Mouse (Mus musculus) CH12.LX (cell line): ENCODE data around the gene Retreg3. TPM values are rescaled to one million over a fixed set of nuclear protein-coding genes. Genes with fewer than 3 reads are reported as not detected.

Experiments used
- DNase-seq: peaks from one replicate; pipeline ENCODE4 v3.0.0-alpha.2; 2013; ENCODE audit errors: extremely low read depth
- H3K27ac ChIP-seq: 2 replicates; pipeline ENCODE4 v1.5.1; 2012; ENCODE audit warnings: low read depth, mild to moderate bottlenecking, control low read depth, moderate library complexity; ENCODE audit not compliant: insufficient read depth
- H3K27me3 ChIP-seq: replicated peaks from 2 replicates; pipeline ENCODE3; 2012; ENCODE audit warnings: inconsistent platforms
- H3K36me3 ChIP-seq, 2 experiments: replicated peaks in 1 of 2; 2 replicates each; pipeline versions ENCODE3 to v1.6.1; 2012; ENCODE audit warnings: inconsistent platforms in 1 of 2, low read length in 1 of 2, mild to moderate bottlenecking in 1 of 2, mixed read lengths in 1 of 2, moderate library complexity in 1 of 2; ENCODE audit not compliant: control insufficient read depth in 1 of 2, insufficient read depth in 1 of 2
- H3K4me1 ChIP-seq, 2 experiments: 2 replicates each; pipeline ENCODE4 v1.6.1; 2012; ENCODE audit warnings: inconsistent platforms in 1 of 2, moderate library complexity in 1 of 2; ENCODE audit not compliant: insufficient read depth in 2 of 2, control insufficient read depth in 1 of 2
- H3K4me2 ChIP-seq: 2 replicates; pipeline ENCODE4 v1.6.1; 2012; ENCODE audit warnings: low read depth, mild to moderate bottlenecking, control low read depth; ENCODE audit not compliant: poor library complexity, insufficient read depth, severe bottlenecking
- H3K4me3 ChIP-seq, 3 experiments: fragments of 150-350 bp in 1 of 3; sonication (generic) in 1 of 3; replicated peaks in 1 of 3; 2 replicates each; pipeline versions ENCODE3 to v1.5.1; 2011 to 2012; ENCODE audit warnings: low read depth in 2 of 3, low read length in 2 of 3, mild to moderate bottlenecking in 2 of 3, moderate library complexity in 2 of 3, control low read depth in 1 of 3, improper control_type of control experiment in 1 of 3, inconsistent platforms in 1 of 3, mixed read lengths in 1 of 3; ENCODE audit not compliant: poor library complexity in 1 of 3
- H3K79me2 ChIP-seq: replicated peaks from 2 replicates; pipeline ENCODE4 v1.6.1; 2012; ENCODE audit warnings: mild to moderate bottlenecking, moderate library complexity; ENCODE audit not compliant: control insufficient read depth, poor library complexity, insufficient read depth, severe bottlenecking; ENCODE audit errors: extremely low read depth
- H3K9ac ChIP-seq: 2 replicates; pipeline ENCODE4 v1.6.1; 2012; ENCODE audit warnings: low read depth, mild to moderate bottlenecking, control low read depth, moderate library complexity; ENCODE audit not compliant: insufficient read depth
- H3K9me3 ChIP-seq: replicated peaks from 2 replicates; pipeline ENCODE3; 2012; ENCODE audit warnings: low read length, inconsistent platforms, mixed read lengths
- CHD1 ChIP-seq: IDR thresholded peaks from 2 replicates; pipeline ENCODE4 v1.6.1; 2012; ENCODE audit warnings: low read depth, low read length, improper control_type of control experiment, inconsistent platforms
- CHD2 ChIP-seq: IDR thresholded peaks from 2 replicates; pipeline ENCODE4 v1.6.1; 2011; ENCODE audit warnings: low read length, improper control_type of control experiment
- E2F4 ChIP-seq: IDR thresholded peaks from 2 replicates; pipeline ENCODE4 v1.6.1; 2011; ENCODE audit warnings: low read depth, low read length, improper control_type of control experiment; ENCODE audit not compliant: insufficient replicate concordance
- ELF1 ChIP-seq: IDR thresholded peaks from 2 replicates; pipeline ENCODE4 v1.6.1; 2014; ENCODE audit warnings: low read depth, mild to moderate bottlenecking, inconsistent platforms, low read length, improper control_type of control experiment
- EP300 ChIP-seq: IDR thresholded peaks from 2 replicates; pipeline ENCODE4 v1.6.1; 2011; ENCODE audit warnings: low read length, improper control_type of control experiment
- ETS1 ChIP-seq: conservative IDR thresholded peaks from 2 replicates; pipeline ENCODE4 v1.6.1; 2012; ENCODE audit warnings: low read depth, mild to moderate bottlenecking, inconsistent platforms, low read length, improper control_type of control experiment, moderate library complexity
- HCFC1 ChIP-seq: IDR thresholded peaks from 2 replicates; pipeline ENCODE4 v1.6.1; 2012; ENCODE audit warnings: low read depth, mild to moderate bottlenecking, inconsistent platforms, low read length, improper control_type of control experiment
- JUN ChIP-seq: IDR thresholded peaks from 2 replicates; pipeline ENCODE4 v1.6.1; 2011; ENCODE audit warnings: low read depth, mild to moderate bottlenecking, low read length, improper control_type of control experiment, moderate library complexity; ENCODE audit not compliant: insufficient read depth
- JUND ChIP-seq: conservative IDR thresholded peaks from 2 replicates; pipeline ENCODE4 v1.6.1; 2011; ENCODE audit warnings: low read depth, low read length, improper control_type of control experiment
- KAT2A ChIP-seq: IDR thresholded peaks from 2 replicates; pipeline ENCODE4 v1.6.1; 2012; ENCODE audit warnings: low read length, improper control_type of control experiment, inconsistent platforms; ENCODE audit not compliant: insufficient replicate concordance
- MAFK ChIP-seq: IDR thresholded peaks from 2 replicates; pipeline ENCODE4 v1.6.1; 2011; ENCODE audit warnings: low read length, improper control_type of control experiment; ENCODE audit not compliant: insufficient replicate concordance
- MAX ChIP-seq: IDR thresholded peaks from 2 replicates; pipeline ENCODE4 v1.6.1; 2011; ENCODE audit warnings: low read length, improper control_type of control experiment
- MAZ ChIP-seq: IDR thresholded peaks from 2 replicates; pipeline ENCODE4 v1.6.1; 2012; ENCODE audit warnings: low read depth, mild to moderate bottlenecking, inconsistent platforms, low read length, improper control_type of control experiment, moderate library complexity
- MEF2A ChIP-seq: IDR thresholded peaks from 2 replicates; pipeline ENCODE4 v1.6.1; 2014; ENCODE audit warnings: low read depth, mild to moderate bottlenecking, inconsistent platforms, low read length, improper control_type of control experiment, borderline replicate concordance
- MYC ChIP-seq: IDR thresholded peaks from 2 replicates; pipeline ENCODE4 v1.6.1; 2011; ENCODE audit warnings: low read depth, mild to moderate bottlenecking, improper control_type of control experiment, low read length
- RCOR1 ChIP-seq: conservative IDR thresholded peaks from 2 replicates; pipeline ENCODE4 v1.6.1; 2012; ENCODE audit warnings: low read depth, mild to moderate bottlenecking, inconsistent platforms, low read length, improper control_type of control experiment
- SIN3A ChIP-seq: IDR thresholded peaks from 2 replicates; pipeline ENCODE4 v1.6.1; 2012; ENCODE audit warnings: low read length, improper control_type of control experiment, inconsistent platforms
- SMC3 ChIP-seq: IDR thresholded peaks from 2 replicates; pipeline ENCODE4 v1.6.1; 2011; ENCODE audit warnings: low read depth, low read length, improper control_type of control experiment
- TCF12 ChIP-seq: IDR thresholded peaks from 2 replicates; pipeline ENCODE4 v1.6.1; 2014; ENCODE audit warnings: low read depth, mild to moderate bottlenecking, inconsistent platforms, low read length, improper control_type of control experiment
- UBTF ChIP-seq: IDR thresholded peaks from 2 replicates; pipeline ENCODE4 v1.6.1; 2012; ENCODE audit warnings: low read depth, mild to moderate bottlenecking, inconsistent platforms, low read length, improper control_type of control experiment, moderate library complexity
- USF1 ChIP-seq: IDR thresholded peaks from 2 replicates; pipeline ENCODE4 v1.6.1; 2014; ENCODE audit warnings: low read depth, mild to moderate bottlenecking, inconsistent platforms, low read length, improper control_type of control experiment
- USF2 ChIP-seq: conservative IDR thresholded peaks from 2 replicates; pipeline ENCODE4 v1.6.1; 2011; ENCODE audit warnings: low read depth, low read length, improper control_type of control experiment
- ZC3H11A ChIP-seq: IDR thresholded peaks from 2 replicates; pipeline ENCODE4 v1.6.1; 2012; ENCODE audit warnings: low read depth, mild to moderate bottlenecking, inconsistent platforms, low read length, improper control_type of control experiment
- ZMIZ1 ChIP-seq: IDR thresholded peaks from 2 replicates; pipeline ENCODE4 v1.6.1; 2012; ENCODE audit warnings: low read depth, mild to moderate bottlenecking, inconsistent platforms, low read length, improper control_type of control experiment
- dilution Hi-C: fragments of 300-500 bp; cut with MboI; formaldehyde crosslinking; loops from 2 replicates; pipeline ENCODE4 v1.14.3; 2020; ENCODE audit warnings: low sequenced_read_pairs; ENCODE audit not compliant: extremely low pct_unique_long_range_greater_than_20kb, extremely low pct_ligation_motif_present
- in situ Hi-C: fragments of 300-500 bp; cut with MboI; formaldehyde crosslinking; loops from 3 replicates; pipeline ENCODE4 v1.14.3; 2019; ENCODE audit warnings: low sequenced_read_pairs, low pct_ligation_motif_present, low pct_unique_long_range_greater_than_20kb, mixed read lengths
- polyA plus RNA-seq: library from polyadenylated mRNA; unstranded; fragments of >175 nt; gene quantifications from 2 replicates; pipeline ENCODE4 v1.2.1, GENCODE M21; 2012; ENCODE audit warnings: low read depth; ENCODE audit not compliant: insufficient read length
- total RNA-seq, 2 experiments: library from RNA; depleted of rRNA; stranded (reverse); fragments of 300-350 nt in 1 of 2; fragments of >200 nt in 1 of 2; gene quantifications; 2 replicates each; pipeline ENCODE4 v1.2.3; 2012 to 2014

Retreg3 gene
- total and polyA plus RNA-seq, 3 experiments: 48.2 to 55.9 (median 54.3) TPM

GRCm38 (mm10) chr11:101070987-101071386, 48.7 kb downstream of the Retreg3 start:
- dilution Hi-C loops: no loop called here
- H3K9ac ChIP-seq: 0 out of 2 replicates have a peak overlapping the region, but pooled peaks have one; percentile 76
- H3K27ac ChIP-seq: no peak overlapping the region
- peaks cover 2% of the 10 kb centered on the region for H3K27me3 ChIP-seq
- no peaks in the 10 kb centered on the region for H3K79me2 ChIP-seq
- no peak for DNase-seq
- in situ Hi-C loops: no loop called here
- peaks cover 0 to 20% of the 10 kb centered on the region in 2 experiments for H3K36me3 ChIP-seq
- peak overlapping the region; percentile 67 for H3K4me2 ChIP-seq
- TF ChIP-seq SIN3A: no peak
- H3K9me3 ChIP-seq: no peaks in the 10 kb centered on the region
- peak overlapping the region in 1 of 3 experiments; percentile 74 for H3K4me3 ChIP-seq
- peaks cover 8 to 21% of the 10 kb centered on the region in 2 experiments for H3K4me1 ChIP-seq

GRCm38 (mm10) chr11:101070189-101070527, 49.5 kb downstream of the Retreg3 start:
- no peak for TF ChIP-seq SMC3
- TF ChIP-seq UBTF: 0 out of 2 replicates have a peak, but pooled peaks have one; percentile 64
- TF ChIP-seq ELF1: no peak; the same call in 1 of the 2 replicates
- TF ChIP-seq MAX: no peak
- TF ChIP-seq RCOR1: 0 out of 2 replicates have a peak, but pooled peaks have one; percentile 1
- peak; percentile 88 for TF ChIP-seq SIN3A
- TF ChIP-seq JUN: no peak
- TF ChIP-seq ETS1: 0 out of 2 replicates have a peak, but pooled peaks have one; percentile 3
- peak; percentile 34; the same call in 1 of the 2 replicates for TF ChIP-seq HCFC1
- no peak for TF ChIP-seq CHD1
- TF ChIP-seq CHD2: no peak
- no peak for TF ChIP-seq ZMIZ1
- no peak for TF ChIP-seq EP300
- no peak for TF ChIP-seq MAFK
- TF ChIP-seq USF1: no peak
- no peak for TF ChIP-seq USF2
- TF ChIP-seq KAT2A: no peak
- TF ChIP-seq MAZ: no peak; the same call in 1 of the 2 replicates
- no peak for TF ChIP-seq JUND
- TF ChIP-seq E2F4: no peak
- TF ChIP-seq TCF12: 0 out of 2 replicates have a peak, but pooled peaks have one; percentile 1
- TF ChIP-seq MYC: peak; percentile 43; the same call in 1 of the 2 replicates
- TF ChIP-seq ZC3H11A: no peak
- 0 out of 2 replicates have a peak, but pooled peaks have one; percentile 7 for TF ChIP-seq MEF2A
- Histone ChIP-seq H3K79me2 (no peaks in the 10 kb centered on the region), H3K4me1 (peaks cover 8 to 21% of the 10 kb centered on the region in 2 experiments), H3K36me3 (peaks cover 0 to 20% of the 10 kb centered on the region in 2 experiments), H3K27ac (no peak overlapping the region), H3K9me3 (no peaks in the 10 kb centered on the region), H3K9ac (peak overlapping the region; percentile 76), H3K27me3 (peaks cover 2% of the 10 kb centered on the region), H3K4me3 (peak overlapping the region; percentile 73 to 82 (median 74)), H3K4me2 (peak overlapping the region; percentile 67)
- dilution Hi-C loops (no loop called here), in situ Hi-C loops (no loop called here)
- DNase-seq: no peak
